Mouse (Mus musculus) liver, embryonic 14.5 days (tissue): ENCODE results near the gene Hsdl2.

Source experiments
- CTCF ChIP-seq: IDR thresholded peaks from 2 replicates; pipeline ENCODE4 v1.5.1; 2016; ENCODE audit warnings: antibody characterized with exemption, low read depth, control low read depth
- EP300 ChIP-seq: IDR thresholded peaks from 2 replicates; pipeline ENCODE4 v1.6.1; 2016; ENCODE audit warnings: antibody characterized with exemption, low read depth

GRCm38 (mm10) chr4:59549977-59550560 lies 31.3 kb upstream of the Hsdl2 start:
- TF ChIP-seq CTCF, result no peak
- no peak for TF ChIP-seq EP300
